Mouse (Mus musculus) stomach, postnatal 0 days (tissue): Measurements from ENCODE around the gene Txndc11.

Experiments used
- CTCF ChIP-seq: IDR thresholded peaks from 2 replicates; pipeline ENCODE4 v1.5.1; 2016; ENCODE audit warnings: antibody characterized with exemption, low read depth, mild to moderate bottlenecking, moderate library complexity
- EP300 ChIP-seq: optimal IDR thresholded peaks from 2 replicates; pipeline ENCODE3; 2016; ENCODE audit warnings: antibody characterized with exemption

DNA sequence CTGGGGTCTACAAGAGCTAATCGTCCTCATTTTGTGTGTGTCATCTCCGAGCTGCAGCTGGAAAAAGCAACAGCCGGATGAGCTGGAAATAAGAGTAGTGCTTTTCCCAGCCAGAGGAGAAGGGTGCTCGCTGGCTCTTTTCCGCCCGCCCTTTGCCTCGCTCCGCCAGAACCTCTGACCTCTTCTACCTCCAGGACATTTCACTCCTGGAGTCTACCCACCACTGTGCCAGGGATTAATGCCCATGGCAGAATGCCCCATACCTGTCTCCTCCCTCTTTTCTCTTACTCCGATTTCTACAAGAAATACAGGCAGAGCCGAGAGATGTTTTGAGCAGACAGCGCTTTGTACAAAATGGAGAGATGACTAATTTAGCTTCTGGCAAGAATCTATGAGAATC, 83.3 kb downstream of the Txndc11 start:
- TF ChIP-seq CTCF = no peak
- TF ChIP-seq EP300 = no peak
